Mouse (Mus musculus) cerebellum, postnatal 4 days (tissue): ENCODE results near the gene H3f3a.
"Not testable (repeated sequence)": the region's sequence is repeated elsewhere in the genome, so short reads cannot be mapped to it uniquely, and the experiment has no call there.

Source experiments
- DNase-seq, 2 experiments: peaks; one replicate each; pipeline ENCODE4 v3.0.0; 2022; ENCODE audit warnings: low spot score in 2 of 2, mixed read lengths in 1 of 2

The H3f3a gene

GRCm38 (mm10) chr1:180813885-180814740 lies at the start of gene H3f3a:
Gene H3f3a, minus strand, starts transcription at chr1:180813943.
- peak in 1 of 2 experiments; percentile 63 for DNase-seq

DNA sequence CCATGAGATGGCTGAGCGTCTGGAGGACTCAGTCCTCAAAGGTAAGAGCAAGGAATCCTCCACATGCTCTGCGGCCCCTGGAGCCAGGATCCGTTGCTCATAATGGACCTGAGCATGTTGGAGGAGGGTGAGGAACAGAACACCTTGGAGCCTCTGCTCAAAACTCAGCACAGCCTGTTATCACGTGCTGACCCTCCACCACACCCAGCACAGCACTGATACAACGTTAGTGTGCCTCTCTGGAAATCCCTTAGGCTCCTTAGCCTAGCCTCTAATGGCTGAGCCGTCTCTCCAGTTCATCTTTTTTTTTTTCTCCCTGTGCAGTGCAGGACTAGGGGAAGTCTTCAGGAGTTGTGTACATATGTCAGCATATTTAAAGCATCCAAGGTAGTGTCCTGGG lies 46.3 kb upstream of the H3f3a start:
- no peak for DNase-seq

DNA sequence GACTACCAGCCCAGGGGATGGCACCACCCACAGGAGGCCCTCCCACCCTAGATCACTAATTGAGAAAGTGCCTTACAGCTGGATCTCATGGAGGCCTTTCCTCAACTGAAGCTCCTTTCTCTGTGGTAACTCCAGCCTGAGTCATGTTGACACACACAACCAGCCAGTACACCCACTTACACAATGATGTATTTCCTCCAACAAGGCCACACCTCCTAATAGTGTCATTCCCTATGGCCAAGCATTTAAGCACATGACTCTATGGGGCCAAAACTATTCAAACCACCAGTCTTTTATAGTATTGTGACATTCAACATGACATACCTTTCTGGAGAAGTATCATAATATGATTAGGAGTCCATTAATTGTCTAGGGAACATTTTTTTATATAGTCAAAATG lies 45.0 kb upstream of the H3f3a start:
- no peak for DNase-seq

GRCm38 (mm10) chr1:180850316-180851270 lies 36.9 kb upstream of the H3f3a start, which contains the start of gene Sde2:
Gene Sde2, plus strand, starts transcription at chr1:180851127.
- DNase-seq, result peak; percentile 100

DNA sequence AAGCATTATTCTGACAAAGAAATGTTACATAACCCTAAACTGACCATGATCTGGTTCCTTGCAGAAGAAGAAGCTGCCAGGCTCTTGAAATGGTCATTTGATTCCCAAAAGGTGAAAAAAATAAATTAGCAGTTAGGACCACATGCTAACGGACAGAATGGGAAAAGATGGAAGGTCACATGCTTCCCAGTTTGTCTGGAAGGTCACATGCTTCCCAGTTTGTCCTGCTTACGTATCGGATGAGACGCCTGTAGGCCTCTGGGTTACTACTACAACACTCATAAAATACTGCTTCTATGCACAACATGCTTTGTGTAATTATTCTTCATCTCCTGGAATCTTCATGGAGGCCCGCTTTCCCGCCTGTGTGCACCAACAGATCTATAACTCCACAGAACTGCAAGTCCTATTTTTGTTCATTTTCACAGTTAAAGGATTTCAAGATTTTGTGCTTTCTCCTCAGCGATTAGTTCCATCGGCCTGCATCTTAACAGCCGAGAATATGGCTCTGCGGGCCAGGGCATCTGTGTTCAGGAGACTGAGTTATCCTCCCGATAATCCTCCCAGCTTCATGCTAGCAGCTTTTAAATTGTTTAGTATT lies 36.1 kb upstream of the H3f3a start:
- no peak for DNase-seq

GRCm38 (mm10) chr1:180848511-180849241 lies 34.9 kb upstream of the H3f3a start:
- peak; percentile 34 to 59 for DNase-seq

DNA sequence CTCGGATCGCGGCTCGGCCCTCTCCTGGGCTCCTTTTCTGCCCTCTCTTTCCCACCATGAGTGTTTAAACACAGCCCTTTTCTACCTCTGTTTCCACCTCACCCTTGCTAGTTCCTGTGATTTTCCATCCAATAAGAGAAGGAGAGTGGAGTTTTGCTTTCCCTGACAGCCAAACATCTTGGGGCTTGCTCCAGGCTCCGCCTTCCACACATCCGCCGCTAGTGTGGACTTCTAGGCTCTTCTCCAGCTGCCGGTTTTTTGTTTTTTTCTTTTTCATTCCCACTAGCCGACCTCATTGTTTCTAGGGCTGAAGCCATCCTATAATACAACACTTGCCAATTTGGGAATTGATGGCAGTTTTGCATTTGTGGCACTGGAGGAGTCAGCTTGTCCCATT lies 34.4 kb upstream of the H3f3a start:
- peak in 1 of 2 experiments; percentile 61 for DNase-seq

DNA sequence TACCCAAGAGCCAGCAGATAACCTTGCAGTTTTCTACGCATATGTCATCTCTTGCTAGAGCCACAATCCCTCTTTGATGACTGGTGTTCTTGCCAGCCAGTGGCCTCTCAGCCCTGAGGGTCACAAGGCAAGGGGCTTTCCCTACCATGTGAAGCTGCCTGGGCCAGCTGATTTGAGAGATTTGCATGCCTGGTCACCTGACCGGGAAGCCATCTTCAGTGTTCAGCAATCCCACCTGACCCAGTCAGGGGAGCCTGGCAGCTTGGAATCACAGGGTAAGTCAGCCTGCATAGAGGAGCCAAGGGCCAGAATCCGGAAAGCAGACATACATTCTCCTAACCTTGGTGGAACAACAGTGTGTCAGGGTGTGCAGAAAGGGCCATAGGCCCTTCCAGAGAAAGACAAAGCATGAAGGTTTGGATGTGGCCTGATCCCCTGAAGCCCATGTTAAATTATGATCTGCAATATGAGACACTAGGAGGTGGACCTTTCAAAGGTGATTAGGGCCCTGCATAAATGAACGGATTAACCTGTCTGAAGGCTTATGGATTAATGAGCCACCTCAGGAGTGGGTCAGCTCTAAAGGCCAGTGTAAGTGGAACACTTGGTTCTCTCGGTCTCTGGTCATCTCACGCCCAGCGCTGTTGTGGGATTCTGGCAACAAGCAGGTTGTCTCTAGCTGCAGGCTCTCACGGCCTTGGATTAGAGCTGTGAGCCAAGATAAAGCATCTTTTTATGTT lies 28.0 kb upstream of the H3f3a start:
- DNase-seq, result no peak

DNA sequence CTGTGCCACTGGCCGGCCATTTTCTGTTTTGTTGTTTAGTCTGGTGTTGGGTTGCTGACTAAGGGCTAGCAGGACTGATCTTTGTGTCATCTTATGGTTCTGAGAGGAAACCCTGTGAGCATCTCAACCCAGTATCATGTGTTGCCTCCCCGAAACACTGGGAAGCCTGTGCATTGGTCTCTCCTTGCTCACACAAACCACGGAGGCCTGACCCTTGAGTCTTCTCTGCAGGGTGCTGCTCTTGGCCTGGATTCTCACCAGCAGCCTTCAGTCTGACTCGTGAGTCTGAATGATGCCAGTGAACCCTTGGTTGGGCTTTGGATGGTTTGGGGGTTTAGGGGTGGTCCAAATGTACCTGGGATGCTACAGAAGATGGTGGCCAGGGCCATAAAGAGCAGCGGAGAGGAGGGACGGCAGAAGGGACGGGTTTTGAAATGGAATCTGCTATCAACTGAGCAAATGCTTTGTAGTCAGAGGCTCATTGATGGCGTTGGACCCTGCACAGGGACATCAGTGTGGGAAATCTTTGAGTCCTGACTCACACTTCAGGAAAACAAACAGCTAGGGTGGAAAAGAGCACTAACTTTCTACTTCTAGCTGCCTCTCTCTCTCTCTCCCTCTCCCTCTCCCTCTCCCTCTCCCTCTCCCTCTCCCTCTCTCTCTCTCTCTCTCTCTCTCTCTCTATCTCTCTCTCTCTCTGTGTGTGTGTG lies 25.6 kb upstream of the H3f3a start:
- DNase-seq, result no peak

DNA sequence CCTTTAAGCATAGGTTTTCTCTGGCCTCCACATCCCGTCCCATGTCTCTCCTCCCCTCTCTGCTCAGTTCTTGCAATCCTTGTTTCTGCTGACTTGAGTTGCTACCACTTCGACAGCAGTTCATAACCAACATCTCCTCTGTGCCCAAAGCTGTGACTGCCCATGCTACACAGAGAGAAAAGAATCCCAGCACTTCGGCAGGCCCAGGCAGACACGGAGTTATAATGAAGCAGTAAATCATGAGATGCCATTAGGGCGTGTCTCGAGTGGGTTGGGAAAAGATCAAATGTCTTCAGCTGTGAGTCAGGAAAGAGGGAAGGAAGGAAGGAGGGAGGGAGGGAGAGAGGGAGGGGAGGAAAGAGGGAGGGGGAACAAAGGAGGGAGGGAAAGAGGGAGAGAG lies 24.3 kb upstream of the H3f3a start:
- DNase-seq, result no peak

DNA sequence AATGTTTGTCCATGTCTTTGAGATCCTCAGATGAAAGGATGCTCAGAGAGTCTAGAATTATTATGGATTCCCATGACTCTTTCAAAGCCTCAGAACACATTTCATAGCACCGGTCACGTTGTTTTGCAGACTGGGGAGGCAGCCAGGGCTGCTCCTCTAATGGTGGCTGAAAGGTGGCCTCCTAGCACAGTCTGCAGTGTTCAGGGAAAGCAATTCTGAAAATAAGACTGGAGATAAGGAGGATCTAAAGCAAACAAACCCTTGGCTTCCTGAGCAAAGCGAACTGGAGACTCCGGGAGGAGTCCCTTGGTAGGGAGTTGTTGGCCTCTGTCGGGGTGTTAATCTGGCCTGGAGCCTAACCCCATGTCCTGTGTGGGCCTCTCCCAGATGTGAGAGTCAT lies 23.4 kb upstream of the H3f3a start:
- DNase-seq, result no peak

- not testable (repeated sequence) for DNase-seq
These were observed 22.7 kb upstream of the H3f3a start for GRCm38 (mm10) chr1:180836467-180836866.

DNA sequence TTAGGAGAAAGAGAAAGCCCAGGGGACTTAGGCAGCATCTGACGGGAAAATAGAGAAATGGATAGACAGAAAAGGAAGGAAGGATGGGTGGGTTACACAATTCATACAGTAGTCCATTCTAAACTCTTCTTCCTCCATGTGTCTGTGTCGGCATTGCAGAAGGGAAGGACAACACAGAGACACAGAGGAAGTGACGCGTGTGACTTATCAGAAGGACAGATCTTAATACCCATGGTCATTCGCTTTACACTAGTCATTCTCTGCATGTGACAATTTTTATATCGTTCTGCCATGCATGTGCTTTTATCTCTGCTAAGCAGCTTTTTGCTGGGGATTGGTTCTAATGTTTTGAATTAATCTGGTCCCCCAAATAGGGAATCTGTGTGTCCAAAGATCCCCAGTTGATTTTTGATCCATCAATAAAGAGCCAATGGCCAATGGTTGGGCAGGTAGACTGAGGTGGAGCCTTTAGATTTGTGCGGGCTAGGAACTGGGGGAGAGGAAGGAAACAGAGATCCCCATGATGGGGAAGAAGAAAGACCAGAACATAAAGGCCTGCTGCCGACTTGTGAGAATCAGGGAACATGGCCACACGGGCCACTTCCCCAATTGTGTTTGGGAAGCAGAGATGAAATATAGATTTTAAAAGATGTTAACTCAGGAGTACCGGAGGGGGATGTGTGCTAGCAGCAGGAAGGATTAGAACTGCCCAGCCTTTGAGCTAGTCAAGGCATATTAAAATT lies 21.7 kb upstream of the H3f3a start:
- no peak for DNase-seq

GRCm38 (mm10) chr1:180830588-180831346 lies 17.0 kb upstream of the H3f3a start:
- DNase-seq, result no peak

- DNase-seq, result no peak
These were observed 16.4 kb upstream of the H3f3a start for GRCm38 (mm10) chr1:180830175-180830574.

- no peak for DNase-seq
These were observed 16.0 kb upstream of the H3f3a start for GRCm38 (mm10) chr1:180829775-180830174.

DNA sequence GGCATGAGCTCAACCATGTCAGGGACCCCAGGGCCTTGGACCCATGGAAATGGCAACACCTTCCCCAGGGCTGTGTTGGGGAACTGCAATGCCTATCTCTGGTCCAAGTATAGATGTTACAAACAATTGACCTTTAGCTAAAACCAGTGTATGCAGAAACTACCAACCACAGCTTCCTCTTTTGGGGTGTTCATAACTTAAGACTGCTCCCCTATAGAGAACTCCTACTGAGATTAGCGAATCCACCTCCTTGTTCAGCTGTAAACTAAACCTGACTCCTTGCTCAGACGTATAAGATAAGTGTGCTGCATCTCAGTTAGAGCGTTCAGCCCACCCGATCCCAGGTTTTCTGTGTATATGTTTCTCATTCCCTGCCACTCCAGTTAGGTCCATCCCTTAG lies 12.9 kb upstream of the H3f3a start:
- no peak for DNase-seq

GRCm38 (mm10) chr1:180824721-180825120 lies 11.0 kb upstream of the H3f3a start:
- DNase-seq, result no peak

DNA sequence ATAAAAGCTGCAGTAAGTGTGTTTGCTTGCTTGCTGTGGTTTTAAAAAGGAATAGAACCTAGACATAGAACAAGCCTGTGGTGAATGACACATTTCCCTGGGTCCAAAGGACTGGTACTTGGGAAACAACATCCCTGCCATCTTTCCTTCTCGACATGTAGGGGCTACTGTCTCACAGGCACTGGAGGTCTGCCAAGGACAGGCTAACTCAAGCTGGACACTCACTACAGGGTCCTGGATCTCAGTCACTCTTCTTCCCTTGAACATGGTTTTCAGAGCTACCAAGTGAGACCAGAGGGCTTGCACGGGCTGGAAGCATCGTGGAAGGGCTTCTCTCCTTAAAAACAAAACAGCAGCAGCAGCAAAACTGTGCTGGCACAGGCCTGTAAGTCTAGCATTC lies 10.0 kb upstream of the H3f3a start:
- no peak for DNase-seq
